Mouse (Mus musculus) frontal cortex, postnatal 25 days (tissue): ENCODE data around the gene Ermap.

Experiments
- DNase-seq, 2 experiments: peaks; one replicate each; pipeline ENCODE4 v3.0.0; 2022; ENCODE audit warnings: low spot score in 2 of 2

The Ermap gene

DNA sequence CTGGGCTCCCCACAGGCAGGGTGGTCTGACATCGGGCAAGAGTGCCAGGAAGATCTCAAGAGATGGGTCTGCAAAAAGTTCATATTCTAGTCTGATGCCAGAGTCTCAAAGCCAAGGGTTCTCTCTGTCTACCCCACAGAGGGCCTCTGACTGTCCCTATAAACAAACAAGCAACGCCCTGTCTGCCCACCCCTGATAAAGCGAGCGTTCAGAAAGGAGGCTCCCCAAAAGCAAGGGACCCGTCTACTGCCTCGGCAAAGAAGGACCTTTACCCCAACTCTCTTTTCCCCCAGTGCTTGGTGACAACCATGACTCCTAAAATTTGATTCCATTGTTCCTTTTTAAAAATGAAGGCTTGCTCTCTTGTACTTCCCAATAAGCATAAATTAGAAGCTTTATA lies at the start of gene Ermap:
TSS of gene Ermap (minus strand) at position 148 of the 400 bp plus-strand sequence.
- no peak for DNase-seq

DNA sequence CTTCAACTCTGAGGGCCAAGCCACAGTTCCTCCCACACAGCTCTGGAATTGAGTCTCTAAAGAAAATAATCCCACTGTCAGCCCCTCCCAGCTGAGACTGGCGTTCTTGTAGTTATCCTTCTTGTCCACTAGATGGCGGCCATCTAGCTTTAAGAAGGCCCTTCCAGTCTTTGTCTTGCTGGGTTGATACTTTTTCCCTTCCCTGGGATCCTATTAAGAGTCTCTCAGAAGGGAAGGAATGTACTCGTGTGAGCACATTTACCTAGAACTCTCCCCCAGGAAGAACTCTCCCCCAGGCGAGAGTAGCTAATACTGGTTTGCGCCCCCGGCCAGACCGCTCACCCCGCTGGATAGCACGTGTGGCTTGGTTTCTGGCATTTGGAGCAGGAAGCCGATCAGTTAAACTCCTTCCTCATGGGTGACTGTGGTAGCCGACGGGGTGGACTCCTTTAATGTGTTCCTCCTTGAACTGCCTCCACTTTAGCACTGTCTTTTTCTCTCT lies 49.4 kb upstream of the Ermap start:
- no peak for DNase-seq

DNA sequence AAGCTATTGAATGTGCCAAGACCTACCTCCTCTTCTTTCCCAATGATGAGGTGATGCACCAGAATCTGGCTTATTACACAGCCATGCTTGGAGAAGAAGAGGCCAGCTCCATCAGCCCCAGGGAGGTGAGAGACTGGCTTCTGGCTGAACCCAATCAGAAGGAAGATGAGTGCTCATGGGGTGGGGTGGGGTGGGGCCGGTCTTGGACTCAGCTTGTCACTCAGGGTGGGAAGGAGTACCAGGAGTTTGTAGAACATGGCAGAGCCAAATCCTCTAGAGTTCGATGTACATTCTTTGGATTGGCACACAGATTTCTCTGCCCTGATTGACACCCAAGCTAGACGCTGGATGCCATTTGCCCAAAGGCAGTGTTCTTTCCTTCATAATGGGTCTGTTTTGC lies 48.9 kb upstream of the Ermap start:
- DNase-seq = no peak

DNA sequence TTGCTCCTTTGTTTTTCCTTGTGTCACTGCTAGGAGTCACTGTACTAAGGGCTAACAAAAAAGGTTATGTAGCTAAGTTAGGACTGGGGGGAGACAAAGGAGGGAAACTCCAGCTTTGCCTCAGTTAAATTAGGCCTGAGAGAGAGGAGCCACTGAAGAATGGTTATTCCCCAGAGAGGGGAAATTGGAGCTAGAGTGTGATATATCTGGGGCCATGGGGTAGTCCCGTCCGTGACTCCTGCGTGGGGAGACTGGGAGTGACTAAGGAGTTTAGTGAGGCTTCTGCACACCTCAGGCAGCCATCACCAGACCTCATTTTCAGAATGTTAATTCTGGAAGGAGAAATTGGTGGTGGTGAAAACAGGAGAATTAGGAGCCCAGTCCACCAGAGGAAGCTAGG lies 44.5 kb upstream of the Ermap start:
- no peak for DNase-seq

DNA sequence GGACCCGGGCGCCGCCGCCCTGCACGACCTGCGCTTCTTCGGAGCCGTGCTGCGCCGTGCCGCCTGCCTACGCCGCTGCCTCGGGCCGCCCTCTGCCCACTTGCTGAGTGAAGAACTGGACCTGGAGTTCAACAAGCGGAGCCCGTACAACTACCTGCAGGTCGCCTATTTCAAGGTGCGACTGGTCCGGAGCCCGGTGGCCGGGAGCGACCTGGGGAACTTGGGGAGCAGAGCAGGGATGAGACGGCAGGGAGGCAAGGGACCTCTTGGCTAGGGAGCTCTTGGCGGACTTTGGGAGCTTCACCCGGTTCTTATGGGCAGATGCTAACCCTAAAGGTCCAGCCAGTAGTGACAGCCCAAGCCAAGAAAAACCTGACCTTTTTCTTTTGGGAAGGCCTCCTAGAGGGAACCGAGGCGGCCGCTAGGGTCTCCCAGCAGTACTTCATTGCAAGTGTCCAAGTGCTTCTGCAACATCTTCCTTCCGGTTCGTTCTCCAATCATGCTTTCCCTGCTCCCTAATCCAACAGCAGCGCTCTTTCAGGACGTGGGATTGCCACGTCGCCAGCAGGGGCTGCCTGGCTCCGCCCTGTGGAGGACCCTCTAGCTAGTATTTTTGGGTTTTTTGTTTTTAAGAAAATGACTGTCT lies 43.6 kb upstream of the Ermap start:
- peak in 1 of 2 experiments; percentile 47 for DNase-seq

DNA sequence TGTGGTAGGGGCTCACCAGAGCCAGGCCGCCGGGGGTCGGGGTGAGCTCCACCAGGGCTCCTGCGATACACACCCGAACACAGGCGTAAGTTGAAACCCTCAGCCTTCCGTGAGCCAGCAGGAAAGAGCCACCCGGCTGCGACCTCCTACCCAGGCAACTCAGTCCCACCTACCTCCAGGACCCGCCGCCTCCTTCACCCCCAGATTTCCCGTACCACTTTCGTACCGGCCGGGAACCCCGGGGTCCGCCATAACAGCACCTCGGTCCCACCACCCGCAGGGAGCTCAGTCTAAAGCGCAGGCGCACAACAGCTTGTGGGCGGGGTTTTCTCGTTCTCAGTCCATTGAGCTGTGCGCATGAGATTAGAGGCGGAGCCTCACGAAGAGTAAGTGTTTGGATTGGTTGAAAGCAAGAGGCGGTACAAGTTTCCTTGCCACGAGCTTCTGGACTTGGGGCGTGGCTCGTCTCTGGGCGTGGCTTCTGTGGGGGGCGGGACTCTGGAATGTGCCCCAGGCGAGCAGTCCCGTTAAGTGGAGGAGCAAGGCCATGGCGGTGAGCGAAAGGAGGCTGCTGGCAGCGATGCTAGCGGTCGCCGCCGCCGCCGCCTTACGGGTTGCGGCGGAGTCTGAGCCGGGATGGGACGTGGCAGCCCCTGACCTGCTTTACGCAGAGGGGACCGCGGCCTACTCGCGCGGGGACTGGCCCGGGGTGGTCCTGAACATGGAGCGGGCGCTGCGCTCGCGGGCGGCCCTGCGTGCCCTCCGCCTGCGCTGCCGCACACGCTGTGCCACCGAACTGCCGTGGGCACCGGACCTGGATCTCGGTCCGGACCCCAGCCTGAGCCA lies 42.8 kb upstream of the Ermap start, which contains the start of the genes AU022252 and P3h1:
TSS of gene AU022252 (minus strand) at position 303 of the 846 bp plus-strand sequence.
TSS of gene P3h1 (plus strand) at position 506 of the 846 bp plus-strand sequence.
- DNase-seq = peak; percentile 97 to 98

DNA sequence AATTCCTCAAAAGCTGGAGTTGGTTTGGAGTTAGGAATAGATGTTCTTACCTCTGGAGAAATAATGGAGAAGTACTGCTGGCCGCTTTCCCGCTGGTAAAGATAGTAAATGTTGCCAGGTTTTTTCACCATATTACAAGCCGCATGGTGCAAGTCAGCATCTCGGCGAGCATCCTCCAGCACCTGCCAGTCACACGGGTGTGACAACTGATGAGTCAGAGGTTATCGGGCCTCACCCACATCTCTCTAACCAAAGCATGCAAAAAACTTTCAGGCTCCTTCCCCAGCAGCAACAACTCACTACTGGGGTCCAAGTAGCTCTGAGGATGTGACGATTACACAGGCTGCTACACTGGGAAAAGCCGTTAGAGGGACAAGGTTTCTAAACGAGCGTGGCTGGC lies 36.9 kb upstream of the Ermap start:
- no peak for DNase-seq

DNA sequence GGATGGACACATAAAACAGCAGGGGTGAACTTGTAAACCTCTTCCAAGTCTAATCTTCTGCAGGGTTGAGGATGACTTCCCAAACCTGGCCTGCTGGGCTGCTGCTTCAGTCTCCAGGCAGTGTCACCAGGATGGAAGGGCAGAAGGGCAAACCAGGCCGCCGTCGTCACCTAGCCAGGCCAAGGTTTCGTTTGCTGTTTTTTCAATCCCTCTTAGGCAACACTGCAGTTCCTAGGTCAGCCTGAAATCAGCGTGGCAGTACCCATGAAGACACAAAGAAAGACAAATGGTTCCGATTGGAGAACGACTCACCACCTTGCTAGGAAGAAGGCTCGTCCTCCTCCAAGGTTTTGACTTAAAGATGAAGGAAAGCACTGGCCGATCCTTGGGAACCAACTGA lies 35.9 kb upstream of the Ermap start:
- DNase-seq = no peak

DNA sequence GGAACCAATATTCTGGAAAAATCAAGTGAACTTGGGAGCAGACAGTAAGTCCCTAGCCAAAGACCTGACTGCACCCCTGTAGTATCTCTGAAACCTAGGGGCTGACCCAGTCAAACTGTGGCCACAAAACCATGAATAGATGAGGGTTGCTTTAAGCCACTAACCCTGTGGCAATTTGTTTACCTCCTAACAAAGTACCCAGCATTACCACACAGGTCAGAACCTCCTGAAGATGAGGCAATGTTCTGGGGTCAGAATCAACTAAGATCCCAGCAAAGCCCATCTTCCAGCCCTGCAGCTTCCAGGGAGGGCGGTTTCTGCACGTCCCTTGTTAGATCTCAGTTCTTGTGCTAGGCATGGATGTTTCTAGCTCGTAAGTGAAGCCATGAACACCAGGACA lies 34.7 kb upstream of the Ermap start:
- DNase-seq = no peak

DNA sequence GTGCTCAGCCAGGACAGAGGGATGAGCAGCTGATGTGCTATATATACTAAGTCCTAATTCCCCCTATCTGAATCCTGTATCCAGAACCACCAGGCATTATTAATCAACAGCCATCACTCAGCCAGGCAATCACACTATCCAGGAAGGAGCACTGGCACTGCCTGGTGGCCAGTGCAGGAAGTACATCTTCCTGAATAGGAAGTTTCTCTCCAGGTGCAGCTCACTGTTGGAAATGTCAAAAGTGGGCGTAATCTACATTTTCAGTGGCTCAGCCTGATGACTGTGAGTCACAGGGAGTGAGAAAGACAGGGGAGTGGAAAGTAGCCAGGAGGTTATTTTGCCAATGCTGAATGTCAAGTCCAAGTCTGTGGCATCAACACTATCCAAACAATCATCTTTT lies 33.9 kb upstream of the Ermap start:
- no peak for DNase-seq

DNA sequence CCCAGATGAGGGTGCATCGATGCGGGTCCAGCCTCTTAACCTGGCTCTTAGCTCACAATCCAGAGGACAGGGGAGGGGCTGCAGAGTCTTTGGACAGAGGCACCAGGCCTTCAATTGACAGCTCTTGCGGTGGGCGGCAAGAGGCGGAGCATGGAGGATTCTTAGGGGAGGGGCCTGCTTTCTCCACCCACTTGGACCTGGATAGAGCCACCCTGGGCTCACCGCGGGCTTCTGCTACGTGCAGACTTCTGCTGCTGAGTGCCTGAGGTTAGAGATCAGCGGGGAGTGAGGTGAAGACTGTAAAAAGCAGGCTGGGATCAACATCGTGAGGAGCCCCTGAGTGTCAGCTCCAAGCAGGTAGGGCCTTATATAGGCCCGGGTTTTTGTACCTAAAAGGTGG lies 28.4 kb upstream of the Ermap start, which contains the start of gene Tmem269:
TSS of gene Tmem269 (minus strand) at position 49 of the 400 bp plus-strand sequence.
- no peak for DNase-seq

DNA sequence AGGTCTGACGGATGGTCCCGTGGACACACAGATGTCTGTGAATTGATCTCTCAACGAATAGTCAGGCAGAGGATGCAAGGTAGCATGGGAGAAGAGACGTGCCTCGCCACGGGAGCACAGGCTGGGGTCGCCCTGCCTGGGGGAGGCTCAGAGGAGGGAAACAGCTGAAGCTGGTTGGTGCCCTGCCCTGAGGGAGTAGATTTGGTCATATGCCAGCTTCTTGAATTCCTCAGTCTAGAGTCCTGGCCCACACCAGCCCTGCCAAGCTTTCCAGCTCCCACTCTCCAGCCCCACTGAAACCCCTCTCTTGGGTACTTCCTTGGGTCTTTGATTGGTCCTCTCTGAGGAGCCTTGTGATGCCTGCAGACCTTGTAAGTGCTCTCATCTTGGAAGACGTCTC lies 26.9 kb upstream of the Ermap start:
- no peak for DNase-seq

DNA sequence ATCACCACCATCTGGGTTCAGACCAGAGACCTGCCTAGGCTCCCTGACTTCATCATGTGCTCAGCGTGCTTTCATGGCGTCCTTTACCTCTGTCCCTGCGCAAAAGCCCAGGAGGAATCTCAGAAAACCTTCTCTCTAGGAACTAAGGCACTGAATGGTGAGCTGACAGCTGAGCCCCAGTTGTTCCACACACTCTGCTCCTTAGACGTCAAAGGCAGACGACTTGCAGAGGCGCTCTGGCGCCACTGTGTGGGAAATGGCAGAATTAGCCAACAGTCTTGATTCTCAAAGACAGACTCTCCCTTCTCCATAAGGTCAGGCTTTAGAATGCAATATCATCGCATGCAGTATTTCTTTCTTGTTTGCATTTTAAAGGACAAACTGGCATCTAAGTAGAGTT lies 14.9 kb upstream of the Ermap start:
- peak; percentile 34 to 50 for DNase-seq

DNA sequence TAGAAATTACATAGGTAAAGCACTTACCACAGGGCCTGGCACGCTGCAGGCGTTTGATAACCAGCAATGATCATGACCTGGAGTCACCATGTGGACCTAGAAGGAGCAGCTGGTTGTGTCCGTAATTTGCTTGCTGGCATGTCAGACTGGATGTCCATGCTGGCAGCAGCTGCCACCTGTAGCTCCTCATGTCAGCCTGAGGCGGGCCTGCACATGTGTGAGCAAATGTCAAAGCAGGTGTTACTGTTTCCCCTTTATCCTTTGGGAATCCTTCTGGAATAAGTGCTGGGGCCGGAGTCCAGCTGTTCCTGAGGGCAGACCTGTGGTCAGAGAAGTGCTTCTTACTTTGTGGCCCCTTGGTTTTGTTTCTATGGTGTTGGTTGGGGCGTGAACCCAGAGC lies 8.3 kb upstream of the Ermap start:
- DNase-seq = no peak

DNA sequence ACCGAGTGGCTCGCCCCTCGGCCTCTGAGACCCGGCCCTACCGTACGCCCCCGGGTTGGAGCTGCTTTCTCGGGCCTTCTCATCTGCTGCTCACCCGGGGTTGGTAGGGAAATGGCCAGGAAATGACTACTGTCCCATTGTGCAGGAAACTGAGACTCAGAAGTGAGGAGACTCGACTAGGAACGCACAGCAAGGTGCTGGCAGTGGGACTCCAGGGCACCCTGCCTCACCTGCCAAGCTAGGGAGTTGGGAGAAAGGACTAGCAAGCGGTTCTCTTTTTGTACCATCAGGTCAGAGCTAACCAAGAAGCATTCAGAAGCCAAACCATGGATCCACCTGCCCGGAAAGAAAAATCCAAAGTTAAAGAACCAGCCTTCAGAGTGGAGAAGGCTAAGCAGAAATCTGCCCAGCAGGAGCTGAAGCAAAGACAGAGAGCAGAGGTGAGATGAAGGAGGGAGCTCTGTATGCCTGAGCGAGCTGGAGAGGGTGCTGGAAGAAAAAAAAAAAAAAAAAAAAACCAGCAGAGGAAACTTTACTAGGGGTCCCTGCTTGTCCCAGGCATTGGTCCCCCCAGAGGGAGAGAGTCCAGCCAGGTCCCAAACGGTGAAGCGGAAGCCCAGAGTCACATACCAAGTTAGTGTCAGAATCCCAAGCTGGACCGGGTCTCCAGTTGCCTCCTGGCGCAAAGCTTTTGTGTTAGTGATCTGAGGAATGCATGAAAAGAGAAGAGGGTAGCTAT lies 5.9 kb upstream of the Ermap start:
- no peak for DNase-seq

DNA sequence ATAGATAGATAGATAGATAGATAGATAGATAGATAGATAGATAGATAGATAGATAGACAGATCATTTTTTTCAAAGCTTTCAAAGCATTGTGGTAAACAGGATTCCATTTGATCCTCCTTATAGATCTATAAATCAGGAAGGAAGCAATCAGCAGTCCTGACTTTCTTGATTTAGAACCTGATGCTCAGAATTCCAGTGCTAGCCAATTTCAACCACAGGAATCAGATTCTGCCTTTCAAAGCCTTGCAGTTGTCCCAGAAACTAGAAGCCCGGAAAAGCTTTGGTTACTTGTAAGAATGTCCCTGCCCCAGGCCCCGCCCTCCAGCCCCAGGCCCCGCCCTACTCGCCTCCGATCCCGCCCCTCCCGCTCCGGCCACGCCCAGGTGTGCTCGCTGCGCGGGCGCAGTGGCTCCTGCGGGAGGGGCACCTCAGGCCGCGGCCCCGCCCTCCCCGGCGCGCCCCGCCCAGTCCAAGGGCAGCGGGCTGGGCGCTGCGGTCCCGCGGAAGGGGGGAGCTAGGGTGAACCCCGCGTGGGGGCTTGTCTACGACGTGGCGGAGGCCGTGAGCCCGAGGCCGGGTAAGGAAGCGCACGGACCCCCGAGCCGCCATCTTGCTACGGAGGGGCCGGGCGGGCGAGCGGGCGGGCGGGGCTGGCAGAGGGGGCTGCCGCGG lies 5.2 kb upstream of the Ermap start, which contains the start of gene Svbp:
TSS of gene Svbp (plus strand) at position 398 of the 673 bp plus-strand sequence.
- DNase-seq = peak; percentile 42 to 70

DNA sequence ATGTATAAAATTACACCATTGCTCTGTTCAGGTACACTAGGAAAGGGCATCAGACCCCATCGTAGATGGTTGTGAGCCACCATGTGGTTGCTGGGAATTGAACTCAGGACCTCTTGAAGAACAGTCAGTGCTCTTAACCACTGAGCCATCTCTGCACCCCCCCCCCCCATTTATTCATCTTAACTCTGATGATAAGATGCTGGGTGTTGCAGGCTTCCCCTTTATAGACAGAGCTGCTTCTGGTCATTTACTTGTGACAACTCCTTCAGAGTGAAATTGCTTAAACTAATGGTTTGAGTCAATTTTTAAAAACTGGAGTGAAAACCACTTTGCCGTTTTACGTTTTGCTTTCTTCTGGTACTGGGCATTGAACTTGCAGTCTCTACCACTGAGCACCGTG lies 2.9 kb upstream of the Ermap start:
- no peak for DNase-seq

DNA sequence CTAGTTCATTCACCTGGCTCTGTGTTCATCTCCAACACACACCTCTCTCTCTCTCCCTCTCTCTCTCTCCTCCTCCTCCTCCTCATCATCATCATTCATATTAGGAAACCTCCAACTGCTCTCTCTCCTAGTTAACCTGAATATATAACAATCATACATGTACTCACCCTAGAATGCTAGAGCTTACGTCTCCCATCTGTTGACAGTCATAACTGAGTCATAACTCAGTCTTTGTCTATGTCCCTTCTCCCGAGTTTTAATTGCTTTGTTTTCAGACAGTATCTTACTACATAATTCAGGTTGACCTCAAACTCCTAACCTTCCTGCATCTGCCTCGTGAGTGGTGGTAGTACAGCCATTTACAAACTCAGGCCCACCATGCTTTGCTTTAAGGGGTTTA lies 1.5 kb upstream of the Ermap start:
- DNase-seq = no peak

DNA sequence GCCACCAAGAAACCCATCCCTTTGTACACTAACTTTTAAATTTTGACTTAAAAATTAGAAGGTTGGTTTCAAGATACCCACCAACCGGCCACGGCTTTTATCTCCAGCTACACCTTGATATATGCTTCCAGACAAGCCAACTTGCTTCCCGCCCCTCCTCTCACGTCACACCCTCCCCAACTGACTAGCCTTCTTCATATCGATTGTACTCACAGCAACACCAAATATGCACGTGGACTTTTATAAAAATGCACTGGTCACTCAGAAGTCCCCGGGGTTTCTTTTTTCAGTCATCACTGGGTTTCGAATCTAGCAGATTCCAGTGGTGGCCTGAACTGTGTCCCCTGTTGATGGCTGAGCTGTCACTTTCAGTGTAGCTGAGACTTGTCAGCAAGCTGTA lies 807 bp upstream of the Ermap start:
- no peak for DNase-seq

DNA sequence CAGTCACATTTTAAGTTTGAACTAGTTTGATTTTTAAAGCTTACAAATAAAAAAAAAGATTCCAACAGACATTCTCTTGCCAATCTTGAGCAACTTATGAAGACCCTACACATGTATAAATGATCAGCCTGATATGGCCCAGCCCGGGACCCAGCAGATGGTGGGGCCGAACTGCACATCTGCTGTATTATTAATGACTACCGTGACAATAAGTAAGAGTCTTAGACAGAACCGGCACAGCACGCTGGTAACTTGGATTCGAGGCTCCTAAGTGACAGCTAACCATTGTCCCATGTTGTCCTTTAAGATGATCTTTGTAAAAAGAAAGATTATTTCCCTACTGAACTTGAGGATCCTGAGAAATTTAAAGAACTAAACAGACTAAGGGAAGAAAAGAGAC lies 419 bp downstream of the Ermap start:
- DNase-seq = no peak

DNA sequence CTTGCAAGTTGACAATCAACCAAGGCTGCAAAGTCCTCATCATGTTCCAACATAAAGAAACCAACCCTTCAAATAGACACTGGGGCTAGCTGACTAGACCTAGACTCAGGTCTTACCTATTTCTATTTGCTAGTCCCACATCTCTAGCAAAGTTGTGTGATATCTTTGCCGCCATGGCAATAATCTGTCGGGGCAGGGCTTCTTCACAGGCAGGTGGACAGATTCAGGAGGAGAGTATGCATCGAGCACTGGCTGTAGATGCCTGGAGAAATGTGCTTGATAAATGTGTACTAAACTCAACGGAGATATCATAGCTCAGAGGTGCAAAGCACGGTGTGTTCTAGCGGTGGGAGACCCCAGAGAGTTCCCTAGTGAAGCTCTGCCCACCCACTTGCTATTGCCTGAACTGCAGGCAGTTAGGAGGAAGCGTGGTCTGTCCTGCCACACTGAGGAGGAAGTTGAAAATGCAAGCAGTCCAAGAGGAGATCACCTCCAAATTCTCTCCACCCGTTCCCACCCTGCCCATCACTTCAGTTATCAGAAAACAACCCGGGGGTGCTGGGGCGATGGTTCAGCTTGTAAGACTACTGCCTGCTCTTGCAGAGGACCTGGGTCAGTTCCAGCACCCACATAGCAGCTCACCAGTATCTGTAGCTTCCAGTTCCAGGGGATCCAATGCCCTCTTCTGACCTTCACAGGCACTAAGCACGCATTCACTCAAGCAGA lies 1.6 kb downstream of the Ermap start:
- no peak for DNase-seq
